Mouse (Mus musculus): ENCODE results near the gene Stxbp3.

The Stxbp3 gene

DNA sequence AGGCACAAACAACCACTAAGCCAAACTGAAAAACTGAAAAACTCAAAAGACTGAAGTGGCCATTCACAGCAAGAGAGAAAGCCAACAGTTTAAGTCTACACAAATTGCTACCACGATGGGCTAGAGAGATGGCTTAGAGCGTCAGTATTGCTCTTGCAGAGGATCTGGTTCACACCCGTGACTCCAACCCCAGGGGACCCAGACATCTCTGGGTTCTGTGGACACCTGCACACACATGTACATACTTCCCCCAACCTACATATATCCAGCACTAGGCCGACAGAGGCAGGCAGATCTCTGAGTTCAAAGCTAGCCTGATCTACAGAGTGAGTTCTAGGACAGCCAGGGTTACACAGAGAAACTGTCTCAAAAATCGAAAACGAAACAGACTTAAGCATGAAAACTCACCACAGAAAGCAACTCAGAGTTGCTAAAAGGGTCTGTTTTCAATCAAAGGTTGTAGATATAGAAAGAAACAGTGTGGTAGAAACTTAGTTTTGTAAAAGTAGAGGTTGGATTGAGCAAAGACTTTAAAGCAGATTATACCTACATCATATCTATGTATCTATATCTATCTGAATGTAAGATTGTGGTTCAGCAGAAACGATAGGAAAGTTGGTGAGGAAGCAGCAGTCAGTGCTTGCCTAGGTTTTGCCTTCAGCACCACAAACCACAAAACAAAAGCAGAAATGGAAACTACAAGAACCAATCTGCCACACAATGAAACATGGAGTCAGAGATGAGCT is 44.6 kb downstream of the Stxbp3 start:
- DNase-seq = no peak

GRCm38 (mm10) chr3:108794780-108795179 is 45.5 kb downstream of the Stxbp3 start:
- DNase-seq = no peak

DNA sequence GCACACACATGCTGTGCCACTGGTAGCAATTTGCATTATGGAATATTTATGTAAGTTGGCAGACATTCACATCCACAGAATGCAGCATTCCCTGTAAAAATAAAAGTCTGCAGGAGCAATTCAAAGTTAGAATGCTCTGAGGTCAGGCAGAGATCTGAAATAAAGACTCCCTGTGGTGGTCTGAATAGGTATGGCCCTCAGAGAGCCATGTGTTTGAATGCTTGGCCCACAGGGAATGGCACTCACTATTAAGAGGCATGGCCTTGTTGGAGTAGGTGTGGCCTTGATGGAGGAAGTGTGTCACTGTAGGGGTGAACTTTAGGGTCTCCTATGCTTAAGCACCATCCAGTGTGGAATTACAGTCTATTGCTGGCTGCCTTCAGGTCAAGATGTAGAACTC is 47.9 kb downstream of the Stxbp3 start:
- DNase-seq = no peak

DNA sequence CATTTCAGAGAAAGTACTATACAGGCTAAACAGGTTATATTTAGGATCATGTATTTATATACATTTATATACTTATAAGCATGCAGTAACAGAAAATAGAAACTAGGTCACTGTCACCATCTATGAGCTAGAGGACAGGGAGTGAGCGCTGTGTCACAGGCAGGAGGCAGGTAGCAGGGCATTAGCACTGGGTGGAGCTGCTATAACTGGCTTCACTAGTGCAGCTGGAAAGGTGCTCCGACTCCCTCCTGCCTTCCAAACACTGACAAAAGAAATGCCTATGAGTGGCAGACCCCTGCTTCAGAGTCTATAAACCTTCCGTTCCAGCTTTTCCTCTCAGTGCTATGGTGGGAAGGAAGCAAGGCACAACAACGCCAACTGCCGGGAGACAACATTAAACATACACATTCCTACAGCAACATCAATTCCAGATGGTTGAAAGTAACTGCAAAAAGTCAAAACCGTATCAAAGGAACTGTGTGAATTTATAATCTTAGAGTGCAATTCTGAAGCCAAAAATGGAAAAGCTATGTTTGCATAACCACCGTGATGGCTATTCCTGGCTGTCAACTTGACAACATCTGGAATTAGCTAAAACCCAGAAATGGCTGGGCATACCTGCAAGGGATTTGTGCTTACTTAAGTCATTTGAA is 49.1 kb downstream of the Stxbp3 start:
- no peak for DNase-seq

DNA sequence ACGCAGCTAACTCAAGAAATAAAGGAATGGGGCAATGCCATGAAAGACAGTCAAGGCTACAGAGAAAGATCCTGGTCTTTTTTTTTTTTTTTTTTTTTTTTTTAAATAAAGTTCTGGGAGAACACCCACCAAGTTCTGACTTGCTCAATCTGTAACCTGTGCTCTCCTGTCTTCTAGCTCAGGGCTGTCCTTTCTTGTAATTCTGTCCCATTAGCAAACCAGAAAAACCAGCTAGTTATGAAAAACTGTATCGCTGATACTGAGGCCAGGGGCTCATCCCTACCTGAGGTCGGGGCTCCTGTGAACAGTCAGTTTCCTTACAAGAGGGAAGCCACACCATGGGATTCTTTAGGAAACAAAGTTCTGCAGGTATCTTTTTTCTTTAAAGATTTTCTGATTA is 49.8 kb downstream of the Stxbp3 start:
- DNase-seq = no peak

- DNase-seq = no peak
Observed at GRCm38 (mm10) chr3:108789299-108789698, 51.0 kb downstream of the Stxbp3 start.

DNA sequence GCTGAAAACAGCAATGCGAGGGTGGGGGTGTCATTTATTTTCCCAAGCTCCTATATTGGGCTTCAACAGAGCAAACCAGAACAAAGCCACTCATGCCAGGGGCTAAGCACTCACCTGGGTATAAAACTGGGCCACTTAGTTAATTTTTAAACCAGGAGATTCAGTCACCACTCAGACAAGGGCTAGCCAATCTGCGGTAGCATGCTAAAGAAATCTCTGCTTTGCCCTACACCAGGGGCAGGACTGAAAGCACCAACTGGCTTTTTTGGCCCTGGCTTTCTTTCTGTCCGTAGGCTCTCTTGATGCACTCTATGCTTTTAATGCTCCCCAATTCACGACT is 51.9 kb downstream of the Stxbp3 start:
- peak; percentile 44 for DNase-seq

DNA sequence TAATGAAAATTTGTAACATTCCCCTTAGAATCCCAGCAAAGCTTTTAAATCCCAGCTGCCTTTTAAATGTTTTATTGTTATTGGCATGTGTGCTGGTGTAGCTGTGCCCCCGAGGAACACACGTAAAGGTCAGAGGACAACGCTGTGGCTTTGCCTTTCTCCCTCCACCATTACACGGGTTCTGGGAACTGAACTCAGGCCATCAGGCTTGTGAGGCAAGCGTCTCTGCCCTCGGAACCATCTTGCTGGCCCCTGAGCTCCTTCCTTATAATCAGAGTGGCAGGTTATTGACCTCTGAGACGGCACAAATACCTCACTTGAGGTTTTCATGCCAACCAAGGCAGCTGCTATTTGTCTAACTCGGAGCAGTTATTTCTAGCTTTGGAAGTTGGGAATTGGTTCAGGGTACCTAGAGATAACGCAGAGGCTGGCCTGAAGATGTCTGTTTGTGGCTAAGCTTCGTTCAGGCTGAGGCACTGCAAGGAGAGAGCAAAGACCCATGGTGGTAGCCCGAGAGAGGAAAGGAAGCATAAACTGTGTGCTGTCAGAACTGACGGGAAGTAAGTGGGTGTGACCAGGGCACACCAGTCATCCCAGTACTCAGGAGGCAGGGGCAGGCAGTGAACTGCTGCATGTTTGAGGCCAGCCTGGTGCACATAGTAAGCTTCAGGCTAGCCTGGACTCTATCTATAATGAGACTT is 52.4 kb downstream of the Stxbp3 start:
- DNase-seq = no peak

- DNase-seq = no peak
Observed at GRCm38 (mm10) chr3:108786520-108786919, 53.8 kb downstream of the Stxbp3 start.

GRCm38 (mm10) chr3:108782364-108782895 is 57.9 kb downstream of the Stxbp3 start:
- no peak for DNase-seq

GRCm38 (mm10) chr3:108781884-108782270 is 58.4 kb downstream of the Stxbp3 start:
- DNase-seq = no peak

- DNase-seq = no peak
Observed at GRCm38 (mm10) chr3:108781238-108781883, 59.0 kb downstream of the Stxbp3 start.

- DNase-seq = no peak
Observed at GRCm38 (mm10) chr3:108778761-108779540, 61.4 kb downstream of the Stxbp3 start.

GRCm38 (mm10) chr3:108772811-108773210 is 67.5 kb downstream of the Stxbp3 start:
- DNase-seq = no peak

GRCm38 (mm10) chr3:108772211-108772610 is 68.1 kb downstream of the Stxbp3 start:
- DNase-seq = no peak

- DNase-seq = peak; percentile 85
Observed at GRCm38 (mm10) chr3:108770725-108771368, 69.5 kb downstream of the Stxbp3 start.

GRCm38 (mm10) chr3:108769547-108769946 is 70.8 kb downstream of the Stxbp3 start:
- no peak for DNase-seq

DNA sequence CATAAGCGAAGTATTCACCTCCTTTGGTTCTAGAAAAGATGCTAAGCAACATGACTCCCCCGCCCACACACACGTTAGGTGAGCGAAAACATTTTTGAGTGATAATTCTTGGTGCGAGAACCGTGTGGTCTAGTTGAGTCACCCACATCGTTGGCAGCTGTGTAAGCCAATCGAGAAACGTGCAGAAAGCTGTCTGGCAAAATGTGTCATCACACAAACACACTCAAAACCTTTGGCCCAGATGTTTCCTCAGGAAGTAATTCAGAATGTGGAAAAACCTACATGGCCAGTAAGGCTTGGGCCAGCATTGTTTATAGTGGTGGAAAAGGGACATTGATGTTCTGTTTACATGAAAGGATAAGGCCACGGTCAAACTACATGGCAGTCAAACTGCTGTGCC is 72.9 kb downstream of the Stxbp3 start:
- no peak for DNase-seq

DNA sequence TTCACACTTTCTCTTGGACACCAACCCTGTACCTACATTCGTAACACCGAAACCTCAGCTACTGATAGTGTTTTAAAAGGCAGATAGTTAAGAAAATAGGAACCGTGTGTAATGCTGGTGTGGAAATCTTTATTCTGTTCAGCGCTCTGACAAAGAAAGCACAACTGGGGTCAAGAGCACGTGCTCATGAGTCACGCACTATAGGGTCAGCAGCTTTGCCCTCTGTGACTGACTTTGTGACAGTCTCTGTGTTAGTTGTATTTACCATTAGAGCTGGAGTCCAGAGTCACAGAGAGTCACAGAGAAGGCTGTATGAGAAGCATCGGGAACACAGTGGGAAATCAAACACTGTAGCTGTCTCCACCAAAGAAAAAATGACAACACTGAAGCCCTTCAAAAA is 73.4 kb downstream of the Stxbp3 start:
- DNase-seq = no peak

- no peak for DNase-seq
Observed at GRCm38 (mm10) chr3:108765476-108765875, 74.8 kb downstream of the Stxbp3 start.

- DNase-seq = no peak
Observed at GRCm38 (mm10) chr3:108764976-108765375, 75.3 kb downstream of the Stxbp3 start.

DNA sequence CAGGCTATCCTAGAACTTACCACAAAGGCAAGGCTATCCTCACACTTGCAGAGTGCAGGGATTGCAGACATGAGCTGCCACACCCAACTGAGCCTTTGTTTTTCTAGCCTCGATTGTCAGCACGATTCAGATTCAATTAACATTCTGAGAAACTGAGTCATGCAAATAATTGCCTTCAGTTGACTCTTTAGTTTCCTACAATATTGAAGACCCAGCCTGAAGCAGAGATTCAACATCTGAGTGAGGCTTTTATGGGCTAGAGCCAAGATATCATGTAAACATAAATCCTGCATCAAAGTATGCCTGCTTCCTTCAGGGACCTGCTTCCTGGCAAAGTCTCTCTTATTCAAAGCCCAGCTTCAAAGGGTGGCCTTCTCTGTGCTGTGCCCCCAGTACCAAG is 76.6 kb downstream of the Stxbp3 start:
- DNase-seq = no peak
